Mouse (Mus musculus): ENCODE data around the gene Mettl7a2.

DNA sequence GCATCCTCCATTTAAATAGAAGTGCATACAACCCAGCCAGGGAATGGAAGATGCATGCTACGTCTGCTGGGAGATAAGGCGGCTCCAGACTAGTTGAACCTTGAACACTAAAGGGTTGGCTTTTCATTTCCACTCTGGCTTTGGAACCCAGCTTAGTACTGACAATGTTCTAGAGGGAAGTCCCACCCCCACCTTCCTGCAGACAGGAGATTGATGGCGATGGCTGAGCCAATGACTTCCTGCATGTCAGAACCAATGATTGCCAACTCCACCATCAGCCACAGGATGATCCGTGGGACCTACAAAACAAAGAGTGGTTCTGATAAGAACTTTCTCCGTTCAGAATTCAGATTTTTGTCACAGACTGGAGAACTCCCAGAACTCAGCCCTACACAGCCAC, 53.1 kb downstream of the Mettl7a2 start:
- no peak for TF ChIP-seq HCFC1 (IDR thresholded peaks at IDR 0.05; ENCODE audit: borderline replicate concordance, insufficient read depth, low read length)
- no peak for TF ChIP-seq ZNF384 (IDR thresholded peaks at IDR 0.05; ENCODE audit: low read depth, low read length)
- TF ChIP-seq ZC3H11A (IDR thresholded peaks at IDR 0.05; ENCODE audit: borderline replicate concordance, low read depth, low read length) = no peak

Data from ES-E14 (cell line).